Mouse (Mus musculus): ENCODE measurements at regions not wholly inside any gene's neighbourhood (a gene's known extent, or its start where the extent isn't known, plus 50 kb on each side); places are given as distances from the start of the nearest gene placed in this dataset.
A peak's percentile ranks its signal among the peaks of the same experiment; 100 is the strongest.

GRCm38 (mm10) chrX:11926868-11927535 lies 233.2 kb downstream of the Bcor start:
- no peak for DNase-seq

- peak in 1 of 2 experiments; percentile 19 for DNase-seq
Observed at GRCm38 (mm10) chrX:11929448-11929847, 230.7 kb downstream of the Bcor start.

- no peak for DNase-seq
Observed at GRCm38 (mm10) chrX:11931432-11931831, 228.7 kb downstream of the Bcor start.

- peak; percentile 58 to 68 for DNase-seq
Observed at GRCm38 (mm10) chrX:11935337-11935736, 224.8 kb downstream of the Bcor start.

- DNase-seq: peak in 1 of 2 experiments; percentile 24
Observed at GRCm38 (mm10) chrX:11940246-11940645, 219.9 kb downstream of the Bcor start.

GRCm38 (mm10) chrX:11943367-11943766 lies 216.8 kb downstream of the Bcor start:
- DNase-seq: no peak

GRCm38 (mm10) chrX:11944574-11944973 lies 215.6 kb downstream of the Bcor start:
- no peak for DNase-seq

- no peak for DNase-seq
Observed at GRCm38 (mm10) chrX:11945280-11945679, 214.9 kb downstream of the Bcor start.

- DNase-seq: no peak
Observed at GRCm38 (mm10) chrX:11952193-11952592, 208.0 kb downstream of the Bcor start.

- DNase-seq: no peak
Observed at GRCm38 (mm10) chrX:11956194-11956593, 204.0 kb downstream of the Bcor start.

GRCm38 (mm10) chrX:11957011-11957410 lies 203.1 kb downstream of the Bcor start:
- no peak for DNase-seq

GRCm38 (mm10) chrX:11959871-11960552 lies 200.1 kb downstream of the Bcor start:
- DNase-seq: no peak

- DNase-seq: peak in 1 of 2 experiments; percentile 22
Observed at GRCm38 (mm10) chrX:11961350-11961749, 198.8 kb downstream of the Bcor start.

- no peak for DNase-seq
Observed at GRCm38 (mm10) chrX:11964428-11964827, 195.7 kb downstream of the Bcor start.

- DNase-seq: no peak
Observed at GRCm38 (mm10) chrX:11978679-11979078, 181.5 kb downstream of the Bcor start.

GRCm38 (mm10) chrX:11983276-11983675 lies 176.9 kb downstream of the Bcor start:
- no peak for DNase-seq

Data from cerebellum, postnatal 14 days (tissue).